Mouse (Mus musculus): ENCODE results near the gene Ces1e. TPM values are rescaled to one million over a fixed set of nuclear protein-coding genes. Genes with fewer than 3 reads are reported as not detected.
"Not testable (repeated sequence)": the region's sequence is repeated elsewhere in the genome, so short reads cannot be mapped to it uniquely, and the experiment has no call there.

Gene Ces1e
- polyA plus RNA-seq, 1 experiment from 2014 or later: not detected

GRCm38 (mm10) chr8:93235681-93236080 lies 6.3 kb upstream of the Ces1e start:
- ATAC-seq (ENCODE audit: low read depth): no peak
- Histone ChIP-seq H3K27ac (ENCODE audit: low read depth, low read length) (no peak overlapping the region), H3K4me1 (ENCODE audit: control insufficient read depth, insufficient read depth, low read length) (no peaks in the 10 kb centered on the region), H3K27me3 (ENCODE audit: control insufficient read depth, insufficient read depth, low read length) (no peaks in the 10 kb centered on the region), H3K36me3 (ENCODE audit: control insufficient read depth, insufficient read depth, low read length) (no peaks in the 10 kb centered on the region), H3K4me2 (ENCODE audit: low read depth, low read length) (no peak overlapping the region), H3K4me3 (ENCODE audit: low read depth, low read length) (no peak overlapping the region), H3K9me3 (ENCODE audit: control insufficient read depth, low read length) (no peaks in the 10 kb centered on the region), H3K9ac (replicated peaks; ENCODE audit: low read depth, low read length) (no peak overlapping the region)
- 92% methylated on average over 1 of the region's 1 CpGs for WGBS

GRCm38 (mm10) chr8:93234706-93235105 lies 5.3 kb upstream of the Ces1e start:
- H3K4me2 ChIP-seq (ENCODE audit: low read depth, low read length): no peak overlapping the region
- no peak overlapping the region for H3K9ac ChIP-seq (replicated peaks; ENCODE audit: low read depth, low read length)
- H3K4me1 ChIP-seq (ENCODE audit: control insufficient read depth, insufficient read depth, low read length): no peaks in the 10 kb centered on the region
- H3K27me3 ChIP-seq (ENCODE audit: control insufficient read depth, insufficient read depth, low read length): no peaks in the 10 kb centered on the region
- ATAC-seq (ENCODE audit: low read depth): no peak
- H3K27ac ChIP-seq (ENCODE audit: low read depth, low read length): no peak overlapping the region
- WGBS: 92% methylated on average over 1 of the region's 1 CpGs
- H3K36me3 ChIP-seq (ENCODE audit: control insufficient read depth, insufficient read depth, low read length): no peaks in the 10 kb centered on the region
- no peaks in the 10 kb centered on the region for H3K9me3 ChIP-seq (ENCODE audit: control insufficient read depth, low read length)
- H3K4me3 ChIP-seq (ENCODE audit: low read depth, low read length): no peak overlapping the region

GRCm38 (mm10) chr8:93234068-93234467 lies 4.6 kb upstream of the Ces1e start:
- H3K9ac ChIP-seq (replicated peaks; ENCODE audit: low read depth, low read length): no peak overlapping the region
- no peak overlapping the region for H3K4me3 ChIP-seq (ENCODE audit: low read depth, low read length)
- H3K27me3 ChIP-seq (ENCODE audit: control insufficient read depth, insufficient read depth, low read length): no peaks in the 10 kb centered on the region
- H3K4me2 ChIP-seq (ENCODE audit: low read depth, low read length): no peak overlapping the region
- H3K27ac ChIP-seq (ENCODE audit: low read depth, low read length): no peak overlapping the region
- H3K9me3 ChIP-seq (ENCODE audit: control insufficient read depth, low read length): no peaks in the 10 kb centered on the region
- ATAC-seq (ENCODE audit: low read depth): no peak
- H3K4me1 ChIP-seq (ENCODE audit: control insufficient read depth, insufficient read depth, low read length): no peaks in the 10 kb centered on the region
- 88% methylated on average over 6 of the region's 6 CpGs for WGBS
- no peaks in the 10 kb centered on the region for H3K36me3 ChIP-seq (ENCODE audit: control insufficient read depth, insufficient read depth, low read length)

- Histone ChIP-seq H3K4me1 (ENCODE audit: control insufficient read depth, insufficient read depth, low read length) (no peaks in the 10 kb centered on the region), H3K27ac (ENCODE audit: low read depth, low read length) (no peak overlapping the region), H3K4me2 (ENCODE audit: low read depth, low read length) (no peak overlapping the region), H3K27me3 (ENCODE audit: control insufficient read depth, insufficient read depth, low read length) (no peaks in the 10 kb centered on the region), H3K4me3 (ENCODE audit: low read depth, low read length) (no peak overlapping the region), H3K9ac (replicated peaks; ENCODE audit: low read depth, low read length) (no peak overlapping the region), H3K9me3 (ENCODE audit: control insufficient read depth, low read length) (no peaks in the 10 kb centered on the region), H3K36me3 (ENCODE audit: control insufficient read depth, insufficient read depth, low read length) (no peaks in the 10 kb centered on the region)
- 77% methylated on average over 11 of the region's 11 CpGs for WGBS
- no peak for ATAC-seq (ENCODE audit: low read depth)
These were observed 597 bp downstream of the Ces1e start for GRCm38 (mm10) chr8:93228673-93229370.

- not testable (repeated sequence) for H3K4me3 ChIP-seq (ENCODE audit: low read depth, low read length); H3K27me3 ChIP-seq (ENCODE audit: control insufficient read depth, insufficient read depth, low read length); ATAC-seq (ENCODE audit: low read depth); H3K9ac ChIP-seq (replicated peaks; ENCODE audit: low read depth, low read length); H3K4me1 ChIP-seq (ENCODE audit: control insufficient read depth, insufficient read depth, low read length); H3K9me3 ChIP-seq (ENCODE audit: control insufficient read depth, low read length); H3K4me2 ChIP-seq (ENCODE audit: low read depth, low read length); H3K27ac ChIP-seq (ENCODE audit: low read depth, low read length); H3K36me3 ChIP-seq (ENCODE audit: control insufficient read depth, insufficient read depth, low read length)
- WGBS: 95% methylated on average over 1 of the region's 1 CpGs
These were observed 2.9 kb downstream of the Ces1e start for GRCm38 (mm10) chr8:93226471-93226870.

GRCm38 (mm10) chr8:93221896-93222295 lies 7.5 kb downstream of the Ces1e start:
- H3K36me3 ChIP-seq (ENCODE audit: control insufficient read depth, insufficient read depth, low read length): no peaks in the 10 kb centered on the region
- no peak overlapping the region for H3K4me3 ChIP-seq (ENCODE audit: low read depth, low read length)
- H3K27me3 ChIP-seq (ENCODE audit: control insufficient read depth, insufficient read depth, low read length): no peaks in the 10 kb centered on the region
- no peaks in the 10 kb centered on the region for H3K9me3 ChIP-seq (ENCODE audit: control insufficient read depth, low read length)
- H3K9ac ChIP-seq (replicated peaks; ENCODE audit: low read depth, low read length): no peak overlapping the region
- WGBS: 84% methylated on average over 3 of the region's 3 CpGs
- no peak overlapping the region for H3K27ac ChIP-seq (ENCODE audit: low read depth, low read length)
- ATAC-seq (ENCODE audit: low read depth): no peak
- no peak overlapping the region for H3K4me2 ChIP-seq (ENCODE audit: low read depth, low read length)
- H3K4me1 ChIP-seq (ENCODE audit: control insufficient read depth, insufficient read depth, low read length): no peaks in the 10 kb centered on the region

- whole genome bisulfite sequencing: 61% methylated on average over 4 of the region's 4 CpGs
- Histone ChIP-seq H3K4me2 (ENCODE audit: low read depth, low read length) (no peak overlapping the region), H3K9ac (replicated peaks; ENCODE audit: low read depth, low read length) (no peak overlapping the region), H3K36me3 (ENCODE audit: control insufficient read depth, insufficient read depth, low read length) (no peaks in the 10 kb centered on the region), H3K27ac (ENCODE audit: low read depth, low read length) (no peak overlapping the region), H3K4me3 (ENCODE audit: low read depth, low read length) (no peak overlapping the region), H3K27me3 (ENCODE audit: control insufficient read depth, insufficient read depth, low read length) (no peaks in the 10 kb centered on the region), H3K9me3 (ENCODE audit: control insufficient read depth, low read length) (no peaks in the 10 kb centered on the region), H3K4me1 (ENCODE audit: control insufficient read depth, insufficient read depth, low read length) (no peaks in the 10 kb centered on the region)
- no peak for ATAC-seq (ENCODE audit: low read depth)
These were observed 11.6 kb downstream of the Ces1e start for GRCm38 (mm10) chr8:93217867-93218266.

- Histone ChIP-seq H3K27ac (ENCODE audit: low read depth, low read length) (no peak overlapping the region), H3K9me3 (ENCODE audit: control insufficient read depth, low read length) (no peaks in the 10 kb centered on the region), H3K4me1 (ENCODE audit: control insufficient read depth, insufficient read depth, low read length) (no peaks in the 10 kb centered on the region), H3K4me2 (ENCODE audit: low read depth, low read length) (no peak overlapping the region), H3K27me3 (ENCODE audit: control insufficient read depth, insufficient read depth, low read length) (no peaks in the 10 kb centered on the region), H3K4me3 (ENCODE audit: low read depth, low read length) (no peak overlapping the region), H3K36me3 (ENCODE audit: control insufficient read depth, insufficient read depth, low read length) (no peaks in the 10 kb centered on the region), H3K9ac (replicated peaks; ENCODE audit: low read depth, low read length) (no peak overlapping the region)
- WGBS: 60% methylated on average over 1 of the region's 1 CpGs
- no peak for ATAC-seq (ENCODE audit: low read depth)
These were observed 12.0 kb downstream of the Ces1e start for GRCm38 (mm10) chr8:93217375-93217774.

- H3K4me3 ChIP-seq (ENCODE audit: low read depth, low read length): no peak overlapping the region
- H3K9me3 ChIP-seq (ENCODE audit: control insufficient read depth, low read length): no peaks in the 10 kb centered on the region
- H3K36me3 ChIP-seq (ENCODE audit: control insufficient read depth, insufficient read depth, low read length): no peaks in the 10 kb centered on the region
- H3K27ac ChIP-seq (ENCODE audit: low read depth, low read length): no peak overlapping the region
- no peaks in the 10 kb centered on the region for H3K27me3 ChIP-seq (ENCODE audit: control insufficient read depth, insufficient read depth, low read length)
- H3K9ac ChIP-seq (replicated peaks; ENCODE audit: low read depth, low read length): no peak overlapping the region
- ATAC-seq (ENCODE audit: low read depth): no peak
- no peak overlapping the region for H3K4me2 ChIP-seq (ENCODE audit: low read depth, low read length)
- no peaks in the 10 kb centered on the region for H3K4me1 ChIP-seq (ENCODE audit: control insufficient read depth, insufficient read depth, low read length)
These were observed 18.3 kb downstream of the Ces1e start for GRCm38 (mm10) chr8:93211091-93211490.

Measured in neural tube, embryonic 14.5 days (tissue).